Mouse (Mus musculus) splenic B cell, adult 2 months (primary cell): ENCODE results near the gene Lmod1.
"Not testable (repeated sequence)": the region's sequence is repeated elsewhere in the genome, so short reads cannot be mapped to it uniquely, and the experiment has no call there.

Experiments
- DNase-seq: peaks from one replicate; pipeline ENCODE4 v3.0.0-alpha.2; 2011; ENCODE audit warnings: low read depth, low spot score
- H3K27me3 ChIP-seq: 2 replicates; pipeline ENCODE4 v1.6.1; 2012; ENCODE audit warnings: mild to moderate bottlenecking, low read length, moderate library complexity, mixed read lengths; ENCODE audit not compliant: control insufficient read depth, poor library complexity, insufficient read depth, severe bottlenecking
- H3K36me3 ChIP-seq: 2 replicates; pipeline ENCODE4 v1.6.1; 2012; ENCODE audit warnings: mild to moderate bottlenecking, low read length, moderate library complexity, mixed read lengths; ENCODE audit not compliant: control insufficient read depth, poor library complexity, insufficient read depth, severe bottlenecking

Lmod1 gene

GRCm38 (mm10) chr1:135374175-135374867, 49.7 kb downstream of the Lmod1 start:
- H3K27me3 ChIP-seq, result no peaks in the 10 kb centered on the region
- DNase-seq, result no peak
- H3K36me3 ChIP-seq, result no peaks in the 10 kb centered on the region

DNA sequence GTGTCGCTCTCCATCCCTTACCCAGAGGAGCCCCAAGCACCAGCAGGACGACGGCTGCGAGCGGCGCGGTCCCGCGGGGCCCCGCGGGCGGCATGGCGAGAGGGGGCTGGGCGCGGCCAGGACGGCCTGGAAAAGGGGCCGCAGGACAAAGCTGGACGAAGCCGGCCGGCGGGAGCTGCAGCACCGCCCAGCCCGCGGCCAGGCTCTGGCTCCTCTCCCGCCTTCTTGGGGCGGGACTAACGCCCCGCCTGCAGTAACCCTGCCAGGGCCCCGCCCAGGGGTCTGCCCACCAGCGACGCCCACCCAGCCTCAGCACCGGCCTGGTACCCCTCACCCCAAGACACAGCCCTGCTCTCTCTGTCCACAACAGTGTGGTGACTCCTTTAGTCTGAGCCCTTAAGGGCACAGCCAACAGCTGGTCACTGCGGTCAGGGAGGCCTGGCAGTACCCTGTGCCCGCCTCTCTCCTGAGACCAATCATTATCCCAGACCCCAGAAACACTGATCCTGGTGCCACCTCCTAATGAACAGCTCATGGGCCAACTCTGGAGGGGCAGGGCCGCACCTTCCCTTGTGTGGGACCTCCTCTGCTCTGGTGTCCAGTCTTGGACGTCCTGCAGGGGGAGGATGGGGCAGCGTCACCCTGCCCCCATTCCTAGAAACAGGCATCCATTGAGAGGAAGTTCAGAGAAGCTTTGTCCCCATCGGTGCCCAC, 50.4 kb downstream of the Lmod1 start, which contains the start of gene Shisa4:
TSS of gene Shisa4 (minus strand) at position 370 of the 714 bp plus-strand sequence.
- no peaks in the 10 kb centered on the region for H3K27me3 ChIP-seq
- no peak for DNase-seq

DNA sequence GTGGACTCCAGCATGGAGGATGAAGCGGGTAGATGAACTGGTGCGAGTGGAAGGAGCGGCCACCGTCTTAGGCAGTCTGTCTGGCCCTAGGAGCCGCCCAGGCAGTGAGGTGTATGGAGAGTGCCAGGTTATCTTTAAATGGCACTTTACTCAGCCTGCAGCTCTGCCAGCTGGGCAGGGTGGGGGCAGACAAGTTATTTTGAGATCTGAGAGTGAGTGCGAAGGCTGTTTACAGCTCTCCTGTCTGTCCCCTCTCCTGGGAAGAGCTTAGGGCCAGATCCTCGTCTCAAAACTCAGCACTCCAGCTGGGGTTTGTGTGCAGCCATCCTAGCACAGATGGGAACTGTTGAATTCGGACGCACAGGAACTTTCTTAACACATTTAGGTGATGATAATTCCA, 54.0 kb downstream of the Lmod1 start:
- no peak for DNase-seq
- Histone ChIP-seq H3K27me3 (no peaks in the 10 kb centered on the region), H3K36me3 (no peaks in the 10 kb centered on the region; the same call in 1 of the 2 replicates)

More for the DNA sequence above, 50.4 kb downstream of the Lmod1 start, which contains the start of gene Shisa4:
- no peaks in the 10 kb centered on the region for H3K36me3 ChIP-seq

DNA sequence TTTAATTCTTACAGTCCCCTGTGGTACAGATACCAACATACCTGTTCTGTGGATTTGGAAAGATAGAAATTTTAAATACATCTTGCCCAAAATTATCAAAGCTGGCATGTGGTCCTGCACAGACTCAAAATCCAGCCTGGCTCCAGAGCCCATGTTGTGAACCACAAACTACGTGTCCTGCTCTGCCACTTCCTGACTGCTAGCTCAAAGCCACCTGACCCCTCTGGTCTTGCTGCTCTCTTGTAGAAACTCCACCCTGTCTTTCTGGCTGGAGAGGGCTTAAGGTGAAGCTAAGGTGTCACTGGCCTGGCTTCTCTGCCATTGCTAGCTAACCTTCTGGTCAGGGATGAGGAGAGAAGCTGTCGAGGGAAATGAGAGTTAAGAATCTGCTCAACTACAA, 54.4 kb downstream of the Lmod1 start:
- H3K36me3 ChIP-seq, result no peaks in the 10 kb centered on the region; the same call in 1 of the 2 replicates
- H3K27me3 ChIP-seq, result no peaks in the 10 kb centered on the region
- DNase-seq, result no peak

DNA sequence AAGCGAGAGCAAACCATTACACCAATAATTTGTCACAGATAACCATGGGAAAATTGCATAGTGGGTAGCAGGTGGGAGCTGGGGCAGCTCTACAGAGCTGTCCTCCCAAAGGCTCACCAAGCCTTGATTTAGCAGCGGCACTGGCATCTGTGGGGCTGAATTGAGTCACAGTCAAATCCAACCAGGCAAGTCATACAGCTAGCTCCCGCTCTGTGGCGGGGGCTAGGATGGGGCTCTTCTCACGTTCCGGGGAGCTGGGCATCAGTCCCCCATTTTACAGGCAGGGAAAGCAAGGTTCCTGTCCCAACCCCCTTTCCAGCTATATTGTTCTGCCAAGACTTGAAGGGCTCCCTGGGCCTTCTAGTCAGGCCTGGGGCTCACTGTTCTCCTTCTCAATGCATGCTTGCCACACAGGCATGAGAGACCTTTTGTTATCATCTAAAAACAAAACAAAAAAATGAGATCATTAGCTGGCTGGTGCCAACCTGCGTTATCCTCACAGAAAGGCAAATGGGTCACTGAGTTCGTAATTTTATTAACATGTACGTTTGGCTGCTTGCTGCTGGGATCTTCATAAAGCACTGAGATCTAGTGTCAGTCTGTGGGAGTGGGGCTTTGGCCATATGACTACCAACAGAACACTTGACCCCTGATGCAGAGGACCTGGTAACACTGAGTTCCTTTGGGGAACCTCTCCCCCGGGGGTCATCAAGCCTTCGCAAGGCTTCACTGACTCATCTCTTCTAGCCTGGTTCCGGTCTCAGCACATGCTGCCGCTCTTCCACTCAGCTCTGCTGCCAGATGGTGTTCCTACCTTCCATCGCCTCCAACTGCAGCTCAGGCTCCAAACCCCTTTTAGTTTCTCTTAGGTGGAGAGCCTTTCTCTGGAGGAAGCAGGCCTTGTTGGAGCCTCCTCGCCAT, 55.7 kb downstream of the Lmod1 start:
- no peaks in the 10 kb centered on the region for H3K27me3 ChIP-seq
- H3K36me3 ChIP-seq, result no peaks in the 10 kb centered on the region; the same call in 1 of the 2 replicates
- no peak for DNase-seq

- not testable (repeated sequence) for H3K27me3 ChIP-seq, H3K36me3 ChIP-seq, DNase-seq
These were observed 57.0 kb downstream of the Lmod1 start for GRCm38 (mm10) chr1:135381560-135381959.

- no peaks in the 10 kb centered on the region for H3K27me3 ChIP-seq
- DNase-seq, result no peak
- peaks cover 15% of the 10 kb centered on the region for H3K36me3 ChIP-seq
These were observed 59.6 kb downstream of the Lmod1 start for GRCm38 (mm10) chr1:135384171-135384570.

- no peaks in the 10 kb centered on the region for H3K27me3 ChIP-seq
- DNase-seq, result no peak
- peaks cover 18% of the 10 kb centered on the region for H3K36me3 ChIP-seq
These were observed 60.6 kb downstream of the Lmod1 start for GRCm38 (mm10) chr1:135385161-135385560.

DNA sequence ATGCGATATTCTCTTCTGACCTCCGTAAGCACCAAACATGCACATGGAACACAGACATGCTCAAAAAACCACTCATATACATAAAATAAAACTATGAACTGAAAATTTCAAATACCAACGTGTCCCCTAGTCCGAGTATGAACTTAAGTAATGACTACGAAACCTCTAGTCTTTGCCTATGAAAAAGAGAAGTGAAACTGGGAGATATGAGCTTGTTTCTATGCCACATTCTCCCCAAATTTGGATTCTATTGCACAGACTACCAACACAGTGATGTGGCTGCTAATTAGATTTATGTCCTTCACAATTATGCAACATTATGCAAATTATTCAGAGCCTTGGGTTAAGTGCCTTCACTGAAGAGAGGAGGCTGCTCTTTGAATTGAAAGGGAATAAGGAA, 74.9 kb downstream of the Lmod1 start:
- Histone ChIP-seq H3K27me3 (no peaks in the 10 kb centered on the region), H3K36me3 (peaks cover 10% of the 10 kb centered on the region)
- DNase-seq, result peak; percentile 50

DNA sequence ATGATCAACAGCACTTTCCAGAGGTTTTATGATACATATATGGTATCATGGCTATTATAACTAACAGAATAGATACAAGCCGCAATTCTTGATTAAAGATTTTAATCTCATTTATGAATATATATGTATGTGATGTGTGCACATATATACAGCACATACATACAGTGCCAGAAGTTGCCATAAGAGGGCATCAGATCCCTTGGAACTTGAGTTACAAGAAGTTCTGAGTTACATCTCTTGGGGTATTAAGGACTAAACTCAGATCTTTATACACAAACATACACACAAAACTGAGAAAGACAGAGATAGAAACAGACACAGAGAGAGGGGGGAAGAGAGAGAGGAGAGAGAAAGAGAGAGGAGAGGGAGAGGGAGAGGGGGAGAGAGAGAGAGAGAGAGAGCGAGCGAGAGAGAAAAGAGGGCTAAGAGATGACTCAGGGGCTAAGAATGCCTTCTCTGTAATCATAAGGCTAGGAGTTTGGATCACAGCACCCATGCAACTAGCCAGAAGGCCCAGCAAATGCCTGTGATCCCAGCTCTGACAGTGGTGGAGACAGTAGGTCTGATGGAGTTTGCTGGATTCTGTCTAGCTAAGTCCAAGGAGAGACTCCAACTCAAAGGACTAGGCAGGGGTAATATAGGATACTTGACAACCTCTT, 77.0 kb downstream of the Lmod1 start:
- H3K36me3 ChIP-seq, result peaks cover 15% of the 10 kb centered on the region
- DNase-seq, result peak; percentile 12
- no peaks in the 10 kb centered on the region for H3K27me3 ChIP-seq

DNA sequence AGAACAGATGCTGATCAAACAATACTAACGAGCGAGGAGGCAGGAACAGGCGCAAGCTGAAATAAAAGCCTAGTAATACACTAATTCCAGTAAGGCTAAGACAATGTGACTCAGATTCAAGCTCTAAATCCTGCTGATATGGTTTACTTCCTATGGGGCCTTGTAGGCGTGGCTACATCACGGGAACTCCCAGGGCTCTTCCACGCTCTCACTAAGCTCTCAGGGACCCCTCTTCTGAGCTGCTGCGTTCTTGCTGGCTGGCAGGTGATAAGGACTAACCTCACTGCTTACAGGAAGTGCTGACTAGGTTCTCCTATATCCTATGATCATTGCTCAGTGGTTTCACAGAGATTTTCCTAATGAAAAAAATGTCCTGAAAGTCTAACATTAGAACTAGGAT, 80.7 kb downstream of the Lmod1 start:
- Histone ChIP-seq H3K27me3 (no peaks in the 10 kb centered on the region), H3K36me3 (peaks cover 13% of the 10 kb centered on the region)
- no peak for DNase-seq

DNA sequence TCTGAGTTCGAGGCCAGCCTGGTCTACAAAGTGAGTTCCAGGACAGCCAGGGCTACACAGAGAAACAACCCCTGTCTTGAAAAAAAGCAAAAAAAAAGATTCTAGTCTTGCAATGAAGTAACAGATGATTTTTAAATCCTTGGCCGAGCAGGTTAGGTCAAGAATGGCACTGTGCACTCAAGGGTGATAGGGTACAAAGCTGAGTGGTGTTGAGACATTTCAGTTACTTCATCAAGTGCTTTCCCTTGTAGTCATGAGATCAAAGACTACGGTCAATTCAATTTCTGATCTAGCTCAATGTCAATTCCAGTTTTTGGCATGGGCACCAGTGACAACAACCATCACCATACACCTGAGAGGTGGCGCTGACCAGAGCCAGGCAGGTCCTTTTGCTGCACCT, 84.4 kb downstream of the Lmod1 start:
- Histone ChIP-seq H3K36me3 (peaks cover 13% of the 10 kb centered on the region), H3K27me3 (no peaks in the 10 kb centered on the region)
- no peak for DNase-seq

GRCm38 (mm10) chr1:135410967-135411366, 86.4 kb downstream of the Lmod1 start:
- no peak for DNase-seq
- peaks cover 9% of the 10 kb centered on the region for H3K36me3 ChIP-seq

GRCm38 (mm10) chr1:135412130-135412529, 87.5 kb downstream of the Lmod1 start:
- Histone ChIP-seq H3K27me3 (no peaks in the 10 kb centered on the region), H3K36me3 (peaks cover 9% of the 10 kb centered on the region)
- DNase-seq, result no peak

More at GRCm38 (mm10) chr1:135410967-135411366, 86.4 kb downstream of the Lmod1 start:
- no peaks in the 10 kb centered on the region for H3K27me3 ChIP-seq
